Mouse (Mus musculus): ENCODE measurements around the gene Gm21885. TPM values are rescaled to one million over a fixed set of nuclear protein-coding genes. Genes with fewer than 3 reads are reported as not detected.

The Gm21885 gene
- polyA plus RNA-seq, 1 experiment: not detected

DNA sequence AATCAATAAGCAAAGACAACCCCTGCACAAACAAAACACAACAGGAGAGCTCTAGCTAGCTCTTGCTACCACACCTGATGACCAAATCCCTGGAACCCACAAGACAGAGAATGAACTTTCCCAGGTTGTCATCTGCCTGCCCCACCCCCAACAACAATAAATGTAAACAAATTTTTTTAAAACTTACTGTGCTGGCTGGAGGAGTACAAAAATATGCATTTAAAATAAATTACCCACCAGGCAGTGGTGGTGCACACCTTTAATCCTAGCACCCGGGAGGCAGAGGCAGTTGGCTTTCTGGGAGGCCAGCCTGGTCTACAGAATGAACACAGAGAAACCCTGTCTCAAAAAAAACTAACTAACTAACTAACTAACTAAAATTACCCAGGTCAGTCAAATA lies 35.3 kb downstream of the Gm21885 start:
- no peak for DNase-seq (ENCODE audit: extremely low spot score in 1 of 2, low spot score in 1 of 2)

DNA sequence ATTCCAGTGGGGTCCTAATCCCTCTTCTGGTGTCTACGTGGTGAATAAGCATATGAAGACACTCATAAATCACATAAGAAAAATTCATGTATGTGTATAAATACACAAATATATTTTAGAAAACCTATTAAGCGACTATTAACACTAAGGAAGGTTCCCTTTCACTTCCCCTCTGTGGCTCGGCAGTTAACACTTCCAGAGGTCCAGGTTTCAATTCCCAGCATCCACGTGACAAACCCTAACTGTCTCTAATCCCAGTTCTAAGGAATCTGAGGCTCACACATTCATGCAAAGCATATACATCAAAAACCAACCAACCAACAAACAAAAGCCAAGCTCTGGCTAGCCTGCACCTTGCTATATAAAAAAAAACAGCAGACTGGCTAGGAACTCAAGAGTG lies 35.8 kb downstream of the Gm21885 start:
- no peak for DNase-seq (ENCODE audit: extremely low spot score in 1 of 2, low spot score in 1 of 2)

DNA sequence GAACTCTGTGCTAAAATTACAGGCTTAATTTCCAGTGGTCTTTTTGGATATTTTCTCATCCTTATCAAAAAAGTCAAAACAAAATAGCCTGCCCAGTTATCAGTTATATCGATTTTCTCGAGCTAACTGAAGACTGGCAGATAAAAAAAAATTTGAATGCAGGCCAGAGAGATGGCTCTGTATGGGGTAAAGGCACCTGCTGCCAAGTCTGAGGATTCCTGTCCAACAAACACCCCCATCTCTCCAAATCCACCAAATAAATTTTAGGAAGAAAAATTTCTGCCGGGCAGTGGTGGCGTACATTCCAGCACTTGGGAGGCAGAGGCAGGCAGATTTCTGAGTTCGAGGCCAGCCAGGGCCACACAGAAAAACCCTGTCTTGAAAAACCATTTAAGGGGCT lies 36.4 kb downstream of the Gm21885 start:
- no peak for DNase-seq (ENCODE audit: extremely low spot score in 1 of 2, low spot score in 1 of 2)

DNA sequence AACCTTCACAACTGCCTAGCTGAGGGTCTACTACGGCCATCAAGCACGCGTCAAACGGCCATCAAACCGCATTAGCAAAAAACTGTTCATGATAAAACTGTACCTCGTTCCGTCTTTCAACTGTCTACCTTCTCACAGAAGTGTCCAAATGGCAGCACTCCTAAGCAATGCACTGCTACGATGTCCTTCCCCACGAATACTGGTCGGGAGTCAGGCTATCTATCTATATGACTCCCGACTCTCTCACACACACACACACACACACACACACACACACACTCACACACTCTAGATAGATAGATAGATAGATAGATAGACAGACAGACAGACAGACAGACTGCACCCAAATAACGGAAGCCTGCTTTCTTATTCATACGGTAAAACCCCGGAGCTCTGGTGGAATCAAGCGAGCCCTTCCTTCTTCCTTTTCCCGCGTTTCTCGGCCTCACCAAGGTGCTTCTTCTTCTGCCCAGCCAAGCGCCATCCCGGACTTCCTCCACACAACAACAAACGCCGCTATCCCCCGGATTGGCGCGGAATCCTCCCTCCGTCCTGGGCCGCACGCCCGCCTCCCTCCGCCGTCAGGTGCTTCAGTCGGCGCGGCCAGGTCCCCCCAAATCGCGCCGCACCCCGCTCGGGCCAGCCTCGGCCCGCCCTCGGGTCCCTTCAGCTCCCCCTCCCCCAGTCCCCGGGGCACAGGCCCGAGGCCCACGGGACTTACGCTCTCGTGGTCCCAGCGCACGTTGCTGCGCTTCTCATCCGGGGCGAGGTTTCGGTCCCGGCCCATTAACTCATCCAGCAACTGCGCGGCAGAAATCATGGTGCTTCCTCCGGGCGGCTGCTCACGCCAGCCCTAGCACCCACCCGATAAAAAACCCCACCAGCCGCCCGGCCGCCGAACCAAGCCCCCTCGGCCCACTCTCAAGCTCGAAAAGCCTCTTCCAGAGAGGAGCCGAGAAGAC lies 39.6 kb downstream of the Gm21885 start:
- DNase-seq (ENCODE audit: extremely low spot score in 1 of 2, low spot score in 1 of 2): no peak

DNA sequence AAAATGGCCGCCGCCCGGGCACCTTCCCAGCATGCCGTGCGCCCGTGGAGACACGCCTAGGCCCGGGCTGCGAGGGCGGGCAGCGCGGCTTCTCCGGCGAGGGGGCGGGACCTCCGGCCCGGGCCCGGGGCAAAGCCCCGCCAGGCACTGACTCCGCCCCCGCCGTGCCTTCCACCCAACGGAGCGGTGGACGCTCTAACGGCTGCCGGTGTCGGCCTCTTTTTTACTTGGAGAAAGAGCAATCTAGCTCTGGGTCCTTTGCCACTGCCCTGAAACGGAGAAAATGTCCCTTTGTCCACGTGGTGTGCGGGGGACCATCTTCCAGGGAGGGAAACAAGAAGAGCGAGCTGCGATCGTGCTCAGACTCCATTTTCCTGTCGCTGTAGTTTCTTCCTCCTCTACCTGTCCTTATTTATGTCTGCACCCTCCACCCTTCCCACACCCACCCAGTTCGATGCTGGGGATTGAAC lies 40.3 kb downstream of the Gm21885 start, which contains the start of gene Luc7l3:
Gene Luc7l3 (minus strand): TSS at position 58 of the 470 bp plus-strand sequence.
- DNase-seq (ENCODE audit: extremely low spot score in 1 of 2, low spot score in 1 of 2): peak; percentile 86 to 96

DNA sequence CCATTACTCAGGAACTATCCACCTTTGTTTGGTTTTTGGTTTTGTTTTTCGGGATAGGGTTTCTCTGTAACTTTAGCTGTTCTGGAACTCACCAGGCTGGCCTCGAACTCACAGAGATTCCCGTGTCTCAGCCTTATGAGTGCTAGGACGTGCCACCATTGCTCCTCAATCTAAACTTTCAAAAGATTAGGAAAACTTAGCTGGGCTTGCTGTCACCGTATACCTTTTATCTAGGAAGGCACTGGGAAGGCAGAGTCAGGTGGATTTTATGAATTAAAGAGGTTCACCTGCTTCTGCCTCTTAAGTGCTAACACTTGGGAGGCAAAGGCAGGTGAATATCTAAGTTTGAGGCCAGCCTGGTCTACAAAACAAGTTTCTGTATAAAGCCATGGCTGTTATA lies 41.0 kb downstream of the Gm21885 start:
- DNase-seq (ENCODE audit: extremely low spot score in 1 of 2, low spot score in 1 of 2): no peak

DNA sequence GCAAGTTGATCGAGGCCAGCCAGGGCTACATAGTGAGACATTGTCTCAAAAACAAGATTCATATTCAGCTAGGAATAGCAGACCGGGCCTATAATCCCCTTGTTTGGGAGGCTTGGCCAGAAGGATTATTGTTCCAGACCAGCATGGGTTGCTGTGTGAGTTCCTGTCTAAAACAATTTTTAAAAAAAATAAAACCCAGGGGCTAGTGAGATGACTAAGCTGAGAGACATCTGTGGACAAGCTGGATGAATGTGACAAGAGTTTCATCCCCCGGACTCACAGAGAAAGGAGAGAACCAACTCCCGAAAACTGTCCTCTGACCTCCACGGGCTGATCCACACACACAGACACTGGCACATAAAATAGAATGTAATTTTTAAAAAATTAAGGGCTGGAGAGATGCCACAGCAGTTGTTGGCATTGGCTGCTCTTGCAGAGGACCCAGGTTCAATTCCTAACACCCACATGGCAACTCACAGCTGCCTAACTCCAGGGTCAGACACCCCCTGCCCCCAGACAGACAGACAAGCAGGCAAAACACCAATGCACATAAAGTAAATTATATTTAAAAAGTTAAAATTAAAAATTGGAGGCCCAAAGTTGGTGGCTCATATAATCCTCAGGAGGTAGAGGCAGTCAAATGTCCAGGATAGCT lies 41.7 kb downstream of the Gm21885 start:
- DNase-seq (ENCODE audit: extremely low spot score in 1 of 2, low spot score in 1 of 2): no peak

DNA sequence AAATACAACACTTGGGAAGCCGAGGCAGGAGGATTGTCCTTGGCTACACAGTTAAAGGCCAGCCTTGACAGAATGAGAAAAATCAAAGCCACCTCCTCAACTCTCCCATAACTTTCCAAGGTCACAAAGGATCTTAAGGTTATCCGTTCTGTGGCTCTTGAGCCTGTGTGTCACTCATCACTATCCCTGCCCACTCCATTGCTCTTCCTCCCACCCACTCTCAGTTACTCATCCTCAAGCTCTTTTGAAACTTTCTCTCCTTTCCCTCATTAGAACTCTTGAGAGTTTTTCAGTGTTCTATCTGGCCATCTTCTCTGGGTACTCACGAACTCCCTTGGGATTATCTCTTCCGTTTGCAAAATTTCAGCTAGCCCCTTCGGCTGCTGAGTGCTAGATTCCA lies 42.9 kb downstream of the Gm21885 start:
- DNase-seq (ENCODE audit: extremely low spot score in 1 of 2, low spot score in 1 of 2): no peak

DNA sequence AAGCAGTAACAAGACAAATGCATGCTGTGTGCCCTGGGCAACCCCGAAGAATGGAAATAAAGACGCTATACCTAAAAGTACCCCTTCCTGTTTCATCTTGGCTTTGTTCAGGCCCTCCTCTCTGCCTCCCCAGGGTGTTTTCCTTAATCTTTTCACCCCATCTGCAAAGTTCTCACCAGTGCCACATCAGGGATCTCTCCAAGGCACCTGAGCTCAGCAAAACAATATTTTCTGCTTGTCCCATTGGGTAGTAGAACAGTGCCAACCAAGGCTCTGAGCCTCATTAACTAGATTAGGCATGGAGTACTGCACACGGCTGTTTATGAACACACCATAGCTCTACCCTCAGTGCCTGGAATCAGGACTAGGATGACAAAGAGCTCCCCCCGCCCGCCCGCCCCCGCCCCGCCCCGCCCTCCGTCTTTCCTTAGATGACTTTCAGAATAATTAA lies 45.3 kb downstream of the Gm21885 start:
- no peak for DNase-seq (ENCODE audit: extremely low spot score in 1 of 2, low spot score in 1 of 2)

DNA sequence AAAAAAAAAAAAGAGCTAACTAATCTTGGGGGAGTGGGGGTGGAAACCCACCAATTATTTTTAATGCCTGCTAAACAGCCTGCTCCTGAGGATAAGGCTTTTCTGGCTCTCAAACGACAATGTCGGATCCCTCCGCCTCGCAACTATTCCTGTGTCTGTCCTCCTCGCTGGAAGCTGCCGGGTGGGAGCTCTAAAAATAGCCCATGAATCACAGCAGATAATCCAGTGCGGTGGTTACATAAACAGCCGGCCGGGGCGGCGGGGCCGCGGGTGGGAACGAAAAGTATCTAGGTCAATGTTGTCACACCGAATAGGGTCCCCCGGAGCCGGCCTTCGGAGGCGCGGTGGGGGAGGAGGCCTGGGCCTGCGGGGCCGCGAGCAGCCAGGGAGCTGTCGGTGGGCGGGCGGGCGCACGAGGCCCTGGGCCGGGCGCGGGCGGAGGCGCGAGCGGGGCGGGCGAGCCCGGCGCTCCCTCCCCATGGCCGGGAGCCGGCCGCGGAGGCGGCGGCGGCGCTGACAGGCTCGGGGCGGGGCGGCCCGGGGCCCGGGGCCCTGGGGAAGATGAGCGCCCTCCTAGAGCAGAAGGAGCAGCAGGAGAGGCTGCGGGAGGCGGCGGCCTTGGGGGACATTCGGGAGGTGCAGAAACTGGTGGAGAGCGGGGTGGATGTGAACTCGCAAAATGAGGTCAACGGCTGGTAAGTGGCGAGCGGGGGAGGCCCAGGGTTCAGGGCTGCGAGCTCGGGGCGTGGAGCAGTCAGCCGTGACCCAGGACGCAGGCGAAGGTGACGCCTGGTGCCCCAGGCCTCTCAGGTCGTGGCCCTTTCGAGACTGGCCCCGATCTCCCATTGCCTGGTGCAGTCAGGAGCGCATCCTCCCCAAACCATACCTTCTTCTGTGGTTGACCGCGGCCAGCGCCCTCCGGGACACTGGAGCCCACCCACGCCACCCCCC lies 46.3 kb downstream of the Gm21885 start, which contains the start of gene Ankrd40:
Gene Ankrd40 (plus strand): TSS at position 309 of the 951 bp plus-strand sequence.
- peak; percentile 97 to 98 for DNase-seq (ENCODE audit: extremely low spot score in 1 of 2, low spot score in 1 of 2)

DNA sequence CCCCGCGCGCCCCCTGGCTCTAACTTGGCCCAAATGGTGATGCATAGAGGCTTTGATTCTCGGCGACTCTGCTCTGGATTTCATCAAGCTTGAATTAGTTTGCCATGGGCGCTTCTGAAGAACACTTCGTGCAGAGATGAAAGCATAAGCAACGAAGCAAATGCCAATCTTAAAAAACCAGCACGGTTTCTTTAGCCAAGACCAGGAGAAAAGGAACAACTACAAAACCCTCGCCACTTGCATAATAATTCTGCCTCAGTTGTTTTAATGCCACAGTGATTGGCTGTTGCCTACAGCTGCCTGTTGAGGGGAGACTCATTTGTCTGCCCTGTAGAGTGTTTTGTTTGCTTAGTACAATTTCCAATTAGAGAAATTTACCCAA lies 47.0 kb downstream of the Gm21885 start:
- peak in 1 of 2 experiments; percentile 53 for DNase-seq (ENCODE audit: extremely low spot score in 1 of 2, low spot score in 1 of 2)

DNA sequence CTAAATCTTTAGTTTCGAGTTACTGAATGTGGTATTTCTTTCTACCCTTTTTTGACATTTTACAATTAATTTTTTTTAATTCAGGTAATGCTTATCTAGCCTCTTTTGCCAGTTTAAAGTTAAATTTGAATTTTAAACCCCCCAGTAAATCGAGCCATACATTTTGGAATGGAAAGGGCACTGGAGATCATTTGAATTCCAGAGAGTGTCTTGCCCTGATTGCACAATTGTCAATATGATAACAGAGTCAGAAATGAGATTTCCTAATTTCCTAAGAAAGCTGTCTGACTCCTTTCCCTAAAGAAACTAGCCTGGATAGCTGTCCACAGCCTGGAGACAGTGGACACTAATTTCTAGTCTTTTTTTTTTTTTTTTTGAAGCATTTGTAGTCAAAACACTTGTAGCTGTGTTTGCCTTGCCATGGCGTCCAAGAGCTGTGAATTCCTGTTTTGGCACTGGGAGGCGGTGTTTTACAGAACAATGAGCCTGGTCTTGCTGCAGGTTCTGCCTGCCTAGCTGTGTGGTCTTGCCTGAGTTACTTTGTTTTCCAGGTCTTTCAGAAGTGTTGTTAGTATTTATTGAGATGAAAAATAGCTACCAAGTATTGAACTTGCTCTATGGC lies 47.7 kb downstream of the Gm21885 start:
- DNase-seq (ENCODE audit: extremely low spot score in 1 of 2, low spot score in 1 of 2): peak in 1 of 2 experiments; percentile 77

DNA sequence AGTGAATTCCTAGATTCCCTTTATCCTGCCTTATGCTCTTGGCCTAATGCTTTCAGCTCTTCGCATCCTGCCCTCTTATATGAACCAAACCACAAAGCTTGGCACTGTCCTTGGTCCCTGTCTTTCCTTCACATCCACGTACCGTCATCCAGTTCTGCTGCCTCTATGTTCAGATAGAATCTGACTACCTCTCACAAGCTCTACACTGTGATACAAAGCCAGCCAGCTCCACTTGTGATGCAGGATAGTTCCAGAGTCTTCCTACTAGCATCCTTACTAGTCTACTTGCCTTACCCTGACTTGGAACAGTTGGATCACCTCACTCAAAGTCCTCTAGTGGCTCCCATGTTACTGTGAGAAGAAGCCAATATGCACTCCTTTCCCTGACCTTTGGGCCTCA lies 48.5 kb downstream of the Gm21885 start:
- DNase-seq (ENCODE audit: extremely low spot score in 1 of 2, low spot score in 1 of 2): no peak

DNA sequence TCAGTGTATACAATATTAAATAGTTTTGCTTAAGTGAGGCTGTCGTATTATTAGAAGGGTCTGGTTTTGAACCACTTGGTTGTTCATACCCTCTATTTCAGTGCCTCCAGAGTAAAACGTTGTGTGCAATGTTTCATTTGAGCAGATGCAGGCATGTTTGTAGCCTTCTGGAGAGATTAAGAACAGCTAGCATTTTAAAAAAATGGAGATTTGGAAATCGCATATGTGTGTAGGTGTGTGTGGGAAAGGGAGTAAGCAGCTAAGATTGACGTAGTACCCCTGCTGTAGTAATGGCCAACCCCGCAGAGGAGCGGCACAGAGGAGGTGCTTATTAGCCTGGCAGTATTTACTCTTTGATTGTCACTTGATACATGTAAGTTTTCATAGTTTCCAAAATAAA lies 51.1 kb downstream of the Gm21885 start:
- peak in 1 of 2 experiments; percentile 57 for DNase-seq (ENCODE audit: extremely low spot score in 1 of 2, low spot score in 1 of 2)

DNA sequence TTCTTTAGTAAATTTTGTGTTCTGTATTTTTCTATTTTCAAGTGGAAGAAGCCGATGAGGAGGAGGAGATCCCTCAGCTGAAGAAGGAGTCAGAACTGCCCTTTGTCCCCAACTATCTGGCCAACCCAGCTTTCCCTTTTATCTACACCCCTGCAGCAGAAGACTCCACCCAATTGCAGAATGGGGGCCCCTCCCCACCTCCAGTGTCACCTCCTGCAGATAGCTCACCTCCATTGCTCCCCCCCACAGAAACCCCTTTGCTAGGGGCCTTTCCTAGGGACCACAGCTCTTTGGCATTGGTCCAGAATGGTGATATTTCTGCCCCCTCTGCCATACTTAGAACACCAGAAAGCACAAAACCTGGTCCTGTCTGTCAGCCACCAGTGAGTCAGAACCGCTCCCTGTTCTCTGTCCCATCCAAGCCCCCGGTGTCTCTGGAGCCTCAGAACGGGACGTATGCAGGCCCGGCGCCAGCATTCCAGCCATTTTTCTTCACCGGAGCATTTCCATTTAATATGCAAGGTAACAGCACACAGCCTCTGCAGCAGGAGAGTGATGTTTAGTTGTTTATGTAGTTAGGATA lies 52.8 kb downstream of the Gm21885 start:
- DNase-seq (ENCODE audit: extremely low spot score in 1 of 2, low spot score in 1 of 2): no peak
